Mouse (Mus musculus) T-cell, adult 2 months (primary cell): Measurements from ENCODE around the gene Agbl4.

Experiments used
- DNase-seq: peaks from one replicate; pipeline ENCODE4 v3.0.0; 2022; ENCODE audit warnings: low spot score

Agbl4 gene

DNA sequence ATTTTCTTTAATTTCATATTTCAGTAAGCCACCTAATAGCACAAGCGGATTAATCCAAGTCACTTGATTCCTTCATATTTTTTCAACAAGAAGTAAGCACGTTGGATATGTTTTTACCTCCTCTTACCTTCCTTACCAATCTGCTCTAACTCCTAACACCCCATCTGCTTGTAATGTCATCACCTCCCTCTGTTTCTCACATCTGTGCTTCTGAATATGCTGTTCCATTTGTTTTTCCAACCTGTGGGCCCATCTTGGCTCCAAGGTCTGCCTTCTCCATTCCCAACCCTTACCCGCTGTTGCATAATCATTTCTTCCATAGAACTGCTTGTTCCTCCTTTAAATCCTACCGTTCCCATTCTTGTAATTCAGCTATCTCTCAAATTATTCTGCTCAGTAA, 884.4 kb downstream of the Agbl4 start:
- DNase-seq, result no peak

- no peak for DNase-seq
These were observed 887.2 kb downstream of the Agbl4 start for GRCm38 (mm10) chr4:111284625-111285024.

DNA sequence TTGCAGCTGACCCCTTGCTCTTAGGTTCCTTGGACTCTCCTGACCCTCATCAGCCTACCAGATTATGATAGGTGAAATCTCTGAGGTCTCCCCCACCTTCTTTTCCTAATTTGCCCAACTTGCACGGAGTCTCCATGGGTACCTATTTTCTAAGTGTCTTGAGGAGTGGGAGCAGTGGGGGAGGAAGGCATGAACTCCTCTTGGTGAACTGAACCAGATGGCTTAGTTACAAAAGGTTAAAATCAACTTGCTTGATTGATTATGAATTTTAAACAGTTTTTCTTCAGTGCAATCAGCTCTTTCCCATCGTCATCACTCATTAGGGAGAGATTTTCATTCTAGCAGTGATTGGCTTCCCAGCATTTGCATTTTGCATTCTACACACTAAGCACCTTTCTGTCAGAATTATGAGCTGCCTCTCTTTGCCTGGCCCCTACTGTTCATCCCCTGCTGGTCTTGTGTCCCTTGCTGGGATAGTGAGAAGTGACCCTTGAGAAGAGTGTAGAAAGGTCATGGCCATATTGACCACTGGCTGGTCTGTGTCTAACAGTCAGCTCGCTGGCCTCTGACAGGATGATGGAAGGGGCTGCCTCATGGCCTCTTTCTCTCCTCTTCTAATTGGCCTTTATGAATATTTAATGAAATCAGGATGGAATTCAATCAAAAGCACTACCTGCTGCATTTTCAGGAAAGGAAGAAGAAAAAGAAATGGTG, 897.2 kb downstream of the Agbl4 start:
- DNase-seq, result no peak

DNA sequence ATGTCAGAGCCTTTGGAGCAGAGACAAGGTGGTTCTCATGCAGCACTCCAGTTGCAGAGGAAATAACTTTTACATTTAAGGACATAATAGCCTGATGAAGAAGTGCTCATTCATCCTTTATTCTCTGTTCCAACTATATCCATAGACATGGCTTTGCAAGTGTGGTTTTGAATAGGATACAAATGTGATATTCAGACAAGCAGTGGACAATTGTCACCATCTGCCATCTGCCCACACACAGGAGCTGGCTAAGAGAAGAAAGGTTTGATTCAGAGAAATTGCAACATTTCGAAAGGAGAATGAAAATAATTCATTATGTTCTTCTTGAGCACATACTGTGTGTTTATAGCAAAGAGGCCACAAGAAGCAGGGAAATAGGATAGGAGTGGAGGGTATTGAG, 909.1 kb downstream of the Agbl4 start:
- no peak for DNase-seq

DNA sequence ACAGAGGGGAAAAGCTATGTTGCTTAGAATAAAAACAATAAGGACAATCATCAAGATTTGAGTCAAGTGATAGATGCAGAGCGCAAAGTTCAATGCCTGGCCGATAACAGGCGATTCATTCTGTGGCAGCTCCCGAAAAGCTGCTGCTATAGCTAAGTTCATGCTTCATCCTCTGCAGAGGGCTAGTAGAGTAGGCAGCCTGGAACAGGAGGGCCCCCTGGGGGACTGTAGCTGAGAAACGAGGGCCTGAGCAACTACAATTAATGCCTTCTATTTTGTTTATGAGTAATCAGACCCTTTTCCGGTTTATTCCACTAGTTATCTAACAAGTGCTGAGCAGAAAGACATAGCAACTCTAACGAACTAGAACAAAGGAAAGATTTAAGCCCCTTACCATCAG, 909.7 kb downstream of the Agbl4 start:
- DNase-seq, result no peak

DNA sequence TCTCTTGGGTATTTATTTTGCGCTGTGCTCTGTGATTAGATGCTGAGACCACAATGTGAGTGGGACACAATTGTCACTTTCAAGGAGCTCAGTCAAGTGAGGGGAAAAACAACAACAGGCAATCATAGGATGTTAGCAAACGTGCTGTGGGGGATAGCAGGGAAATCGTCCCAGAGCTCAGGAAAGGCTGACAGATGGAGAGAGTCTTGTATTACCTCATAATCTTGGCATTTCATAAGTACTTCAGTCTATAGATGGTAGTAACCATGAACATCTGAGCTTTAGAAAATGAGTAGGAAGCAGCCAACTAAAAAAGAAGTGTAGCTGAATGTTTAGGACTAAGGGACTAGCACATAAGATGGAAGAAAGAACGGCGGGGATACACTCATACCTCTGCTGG, 910.2 kb downstream of the Agbl4 start:
- DNase-seq, result no peak

DNA sequence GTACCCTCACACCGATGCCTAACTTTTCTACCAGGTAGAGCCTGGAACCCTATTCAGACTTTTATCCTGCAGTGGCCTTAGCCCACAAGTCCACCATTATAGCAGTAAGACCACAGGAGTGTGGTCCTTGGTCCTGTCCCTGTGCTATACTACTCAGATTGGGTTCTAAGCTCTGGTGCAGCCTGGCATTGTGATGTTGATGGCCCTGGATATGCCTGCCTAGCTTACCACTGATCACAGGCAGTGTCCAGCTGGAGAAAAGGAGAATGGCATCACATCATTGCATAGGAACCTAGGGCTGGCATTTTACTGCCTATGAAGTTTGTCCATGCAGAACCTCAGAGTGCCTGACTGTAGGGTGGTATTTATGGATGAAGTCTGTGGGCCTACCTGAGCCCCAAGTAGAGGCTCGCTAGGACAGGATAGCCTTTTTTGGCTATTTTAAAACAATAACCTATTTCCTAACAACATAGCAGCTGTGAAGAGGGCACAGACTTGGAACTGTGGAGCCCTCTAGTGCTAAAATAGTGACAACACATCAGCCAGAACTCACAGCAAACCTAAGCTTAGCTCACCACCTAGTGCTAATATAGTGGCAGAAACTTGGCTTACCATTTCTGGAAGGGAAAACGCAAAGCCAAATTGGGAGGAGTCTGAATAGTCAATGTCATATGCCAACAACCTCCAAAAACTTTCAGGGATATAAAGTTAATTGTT, 911.3 kb downstream of the Agbl4 start:
- DNase-seq, result no peak

DNA sequence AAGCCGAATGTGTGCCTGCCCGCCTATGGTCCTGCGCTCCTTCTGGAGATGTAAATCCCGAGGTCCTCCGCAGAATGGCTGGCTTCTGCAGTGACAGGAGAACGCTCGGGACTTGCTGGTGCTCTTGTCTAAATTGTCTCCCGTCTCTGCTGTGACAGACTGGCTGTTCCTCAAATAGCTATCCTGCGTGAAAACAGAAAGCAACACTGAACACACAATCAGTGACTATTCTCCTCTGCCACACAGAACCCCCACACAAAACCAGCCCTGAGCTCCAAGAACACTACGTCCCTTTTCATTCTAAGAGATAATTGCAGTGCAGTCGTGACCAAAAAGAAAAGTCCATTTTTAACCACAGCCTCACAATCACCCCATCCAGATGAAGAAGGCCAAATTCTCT, 929.6 kb downstream of the Agbl4 start:
- no peak for DNase-seq

GRCm38 (mm10) chr4:111327760-111328373, 930.4 kb downstream of the Agbl4 start:
- no peak for DNase-seq

GRCm38 (mm10) chr4:111329501-111329900, 932.0 kb downstream of the Agbl4 start:
- no peak for DNase-seq

DNA sequence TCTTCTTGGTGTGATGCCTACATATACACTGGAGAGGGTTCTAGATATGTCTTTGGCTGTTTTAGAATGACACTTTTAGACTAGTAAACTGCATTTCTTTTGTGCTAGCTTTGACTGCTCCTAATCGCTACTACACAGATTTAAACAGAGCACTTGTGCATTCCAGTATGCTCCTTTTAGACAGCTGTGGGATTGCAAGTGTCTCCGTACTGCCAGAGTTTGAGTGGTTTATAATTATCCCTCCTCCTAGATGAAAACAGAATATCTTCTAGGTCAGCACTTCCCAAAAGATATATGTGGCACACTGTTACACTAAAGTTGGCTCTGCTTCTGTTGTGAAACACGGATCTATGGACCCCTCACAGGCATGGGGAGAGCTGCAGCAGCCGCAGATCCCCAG, 935.4 kb downstream of the Agbl4 start:
- DNase-seq, result no peak

DNA sequence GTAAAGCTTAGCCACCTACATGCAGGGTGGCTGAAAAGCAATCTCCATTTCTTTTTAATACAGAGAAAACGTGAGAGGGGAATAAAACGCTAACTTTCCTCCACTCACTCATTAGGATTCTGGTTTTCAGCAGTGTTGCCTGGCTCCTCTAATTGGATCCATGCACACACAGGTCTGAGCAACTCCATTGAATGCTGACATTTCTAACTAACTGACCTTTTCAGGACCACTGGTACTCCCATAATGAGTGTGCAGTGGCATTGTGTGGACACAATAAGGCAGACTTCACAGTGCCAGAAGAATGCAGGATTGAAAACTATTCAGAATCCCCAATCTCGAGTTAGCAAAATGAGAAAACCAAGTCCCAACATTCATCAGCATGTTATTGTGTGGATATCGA, 952.5 kb downstream of the Agbl4 start:
- no peak for DNase-seq

GRCm38 (mm10) chr4:111350615-111351525, 953.4 kb downstream of the Agbl4 start:
- DNase-seq, result no peak

DNA sequence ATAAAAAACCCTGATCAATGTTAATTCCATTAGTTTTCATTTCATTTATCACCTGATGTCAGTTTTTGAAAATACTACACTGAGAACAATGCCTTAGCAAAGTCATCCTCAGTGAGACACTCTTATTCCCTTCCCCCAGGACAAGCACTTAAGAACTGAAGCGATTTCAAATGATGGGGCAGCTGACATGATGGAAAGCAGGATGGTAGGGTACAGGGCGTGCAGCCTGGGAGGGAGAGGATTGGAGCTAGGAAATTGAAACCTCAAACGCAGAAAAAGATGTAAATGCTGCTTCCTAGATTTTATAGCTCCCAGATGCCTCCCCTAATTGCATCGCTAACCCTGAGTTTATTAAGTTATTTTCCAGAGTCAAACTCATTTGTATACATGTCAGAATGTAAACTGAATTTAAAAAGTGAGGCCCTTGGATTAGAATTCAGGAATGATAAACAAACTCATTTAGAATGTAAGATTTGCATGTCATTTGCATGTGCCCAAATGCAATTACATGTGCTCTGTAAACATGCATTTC, 959.2 kb downstream of the Agbl4 start:
- DNase-seq, result no peak

DNA sequence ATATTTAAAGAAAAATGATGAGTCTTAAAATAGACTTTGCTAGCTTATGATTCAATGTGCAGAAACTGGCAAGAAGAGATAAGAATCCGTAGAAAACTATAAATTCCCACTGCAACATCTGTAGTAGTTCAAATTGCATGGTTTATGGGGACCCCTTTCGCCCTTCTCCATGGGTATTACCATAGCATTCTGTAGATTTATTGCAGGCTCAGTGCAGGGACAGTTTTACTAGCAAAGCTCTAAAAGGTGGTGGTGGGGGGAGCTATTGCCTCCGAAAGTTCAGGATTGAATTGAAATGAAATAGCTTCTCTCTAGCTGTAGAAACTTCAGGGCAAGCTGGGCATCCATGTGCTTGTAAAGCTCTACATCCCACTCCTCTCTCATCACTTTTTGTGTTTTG, 959.7 kb downstream of the Agbl4 start:
- DNase-seq, result no peak

- no peak for DNase-seq
These were observed 966.7 kb downstream of the Agbl4 start for GRCm38 (mm10) chr4:111364199-111364598.

DNA sequence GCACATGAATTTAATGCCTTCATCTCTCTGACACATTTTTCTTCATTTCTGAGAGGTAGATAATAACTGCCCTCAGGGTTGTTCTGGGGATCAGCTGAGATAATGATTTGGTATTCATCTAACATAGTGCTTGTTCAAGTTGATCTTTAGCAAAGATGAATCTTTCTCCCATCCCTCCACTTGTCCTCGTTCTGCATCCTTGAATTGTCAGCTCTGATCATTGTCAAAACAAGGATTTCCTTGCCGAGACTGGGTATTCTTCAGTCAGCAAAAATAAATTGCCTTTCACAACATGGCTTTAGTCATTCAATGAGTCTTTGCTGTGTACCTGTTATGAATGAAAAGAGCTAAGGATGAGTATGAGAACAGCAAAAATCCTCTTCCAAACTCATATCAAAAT, 970.3 kb downstream of the Agbl4 start:
- no peak for DNase-seq

DNA sequence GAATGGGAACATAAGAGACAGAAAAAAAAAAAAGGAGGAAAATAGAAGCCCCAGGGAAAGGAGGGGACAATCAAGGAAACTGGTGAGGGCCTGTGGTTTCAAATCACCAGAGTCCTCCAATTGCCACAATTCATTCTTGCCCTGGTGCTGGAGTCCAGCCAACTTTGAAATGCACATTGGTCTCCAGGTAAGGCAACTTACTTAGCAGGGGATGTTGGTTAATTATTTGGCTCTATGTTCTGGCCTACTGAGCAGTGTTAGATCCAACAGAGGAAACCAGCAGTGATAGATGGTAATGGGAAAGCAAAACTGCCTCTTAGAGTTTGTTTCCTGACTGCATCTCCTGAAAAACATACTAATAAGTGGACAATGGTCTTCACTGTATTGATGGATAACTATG, 979.7 kb downstream of the Agbl4 start:
- DNase-seq, result no peak

GRCm38 (mm10) chr4:111378071-111378470, 980.6 kb downstream of the Agbl4 start:
- DNase-seq, result no peak

DNA sequence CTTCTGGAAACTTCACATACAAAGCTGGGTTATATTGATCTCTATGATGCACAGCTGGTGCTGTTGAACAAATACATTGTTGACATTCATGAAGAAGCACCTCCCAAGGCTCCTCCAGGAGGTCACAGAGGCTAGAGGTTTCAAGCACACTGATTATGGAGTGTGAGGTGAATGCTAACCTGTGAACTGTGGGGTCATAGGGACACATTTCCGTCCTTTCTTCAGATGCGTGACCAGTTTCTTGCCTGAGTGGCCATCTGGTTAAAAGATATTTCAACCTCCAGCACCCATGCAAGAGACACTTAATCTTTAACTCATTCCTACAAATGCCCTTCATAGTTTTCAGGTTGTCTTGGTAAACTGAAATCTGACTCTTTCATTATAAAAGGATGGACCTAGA, 985.6 kb downstream of the Agbl4 start:
- DNase-seq, result no peak

GRCm38 (mm10) chr4:111390736-111391135, 993.3 kb downstream of the Agbl4 start:
- no peak for DNase-seq

GRCm38 (mm10) chr4:111399784-111400183, 1002.3 kb downstream of the Agbl4 start:
- no peak for DNase-seq
